Mouse (Mus musculus) lung, postnatal 0 days (tissue): ENCODE results near the gene Traf3. TPM values are rescaled to one million over a fixed set of nuclear protein-coding genes. Genes with fewer than 3 reads are reported as not detected.
A peak's percentile ranks its signal among the peaks of the same experiment; 100 is the strongest.

ENCODE experiments used
- ATAC-seq: fragments of 200-750 bp; cut with Nextera tagmentation; 2 replicates; pipeline ENCODE4 v1.8.0; 2017; ENCODE audit warnings: moderate library complexity
- DNase-seq: peaks from one replicate; pipeline ENCODE4 v3.0.0-alpha.2; 2016; ENCODE audit warnings: low spot score
- H3K27ac ChIP-seq: fragments of 300-500 bp; sonication (generic); 2 replicates; pipeline ENCODE4 v1.5.1; 2014; ENCODE audit warnings: antibody characterized with exemption, mild to moderate bottlenecking, low read length, mixed read lengths
- H3K27me3 ChIP-seq: fragments of 300-500 bp; sonication (generic); replicated peaks from 2 replicates; pipeline ENCODE4 v1.6.1; 2014; ENCODE audit warnings: low read length, mixed read lengths; ENCODE audit not compliant: insufficient read depth
- H3K36me3 ChIP-seq: fragments of 300-500 bp; sonication (generic); 2 replicates; pipeline ENCODE4 v1.6.1; 2014; ENCODE audit warnings: low read length, mixed read lengths; ENCODE audit not compliant: insufficient read depth
- H3K4me1 ChIP-seq: fragments of 300-500 bp; sonication (generic); 2 replicates; pipeline ENCODE4 v1.6.1; 2014; ENCODE audit warnings: antibody characterized with exemption, low read depth, low read length, mixed read lengths; ENCODE audit not compliant: insufficient read depth
- H3K4me2 ChIP-seq: fragments of 300-500 bp; sonication (generic); replicated peaks from 2 replicates; pipeline ENCODE4 v1.6.1; 2014; ENCODE audit warnings: low read depth, mild to moderate bottlenecking, low read length, moderate library complexity, mixed read lengths
- H3K4me3 ChIP-seq: fragments of 300-500 bp; sonication (generic); 2 replicates; pipeline ENCODE4 v1.5.1; 2014; ENCODE audit warnings: low read depth, low read length
- H3K9ac ChIP-seq: fragments of 300-500 bp; sonication (generic); replicated peaks from 2 replicates; pipeline ENCODE4 v1.6.1; 2014; ENCODE audit warnings: low read depth, mild to moderate bottlenecking
- H3K9me3 ChIP-seq: fragments of 300-500 bp; sonication (generic); 2 replicates; pipeline ENCODE4 v1.6.1; 2016; ENCODE audit warnings: low read length, mixed read lengths
- CTCF ChIP-seq: IDR thresholded peaks from 2 replicates; pipeline ENCODE4 v1.5.1; 2016; ENCODE audit warnings: antibody characterized with exemption, mild to moderate bottlenecking
- EP300 ChIP-seq: IDR thresholded peaks from 2 replicates; pipeline ENCODE4 v1.6.1; 2016; ENCODE audit warnings: antibody characterized with exemption, mild to moderate bottlenecking, control low read depth
- WGBS: fragments of 180-500 bp; shearing (Covaris S2); extraction: QIAGEN DNeasy Blood & Tissue Kit; methylation state at CpG from one replicate; pipeline ENCODE4 v1.1.7; 2014; 5-methylcytosine and 5-hydroxymethylcytosine counted together
- polyA plus RNA-seq: library from polyadenylated mRNA; unstranded; fragments of >200 nt; fragmentation: Nextera tagmentation; extraction: Ambion mirVana; gene quantifications from 2 replicates; pipeline ENCODE4 v1.2.1, GENCODE M21; 2015

The Traf3 gene
- polyA plus RNA-seq, 1 experiment from 2014 or later: 3.1 TPM

- ATAC-seq: no peak
- Histone ChIP-seq H3K27ac (no peak overlapping the region), H3K4me2 (no peak overlapping the region), H3K9me3 (no peaks in the 10 kb centered on the region; the same call in 1 of the 2 replicates), H3K9ac (no peak overlapping the region), H3K4me3 (no peak overlapping the region), H3K4me1 (no peaks in the 10 kb centered on the region), H3K27me3 (no peaks in the 10 kb centered on the region), H3K36me3 (no peaks in the 10 kb centered on the region)
- TF ChIP-seq CTCF: no peak
- 66% methylated on average over 6 of the region's 6 CpGs for WGBS
- DNase-seq: no peak
Observed at GRCm38 (mm10) chr12:111125666-111126065, 40.5 kb upstream of the Traf3 start.

DNA sequence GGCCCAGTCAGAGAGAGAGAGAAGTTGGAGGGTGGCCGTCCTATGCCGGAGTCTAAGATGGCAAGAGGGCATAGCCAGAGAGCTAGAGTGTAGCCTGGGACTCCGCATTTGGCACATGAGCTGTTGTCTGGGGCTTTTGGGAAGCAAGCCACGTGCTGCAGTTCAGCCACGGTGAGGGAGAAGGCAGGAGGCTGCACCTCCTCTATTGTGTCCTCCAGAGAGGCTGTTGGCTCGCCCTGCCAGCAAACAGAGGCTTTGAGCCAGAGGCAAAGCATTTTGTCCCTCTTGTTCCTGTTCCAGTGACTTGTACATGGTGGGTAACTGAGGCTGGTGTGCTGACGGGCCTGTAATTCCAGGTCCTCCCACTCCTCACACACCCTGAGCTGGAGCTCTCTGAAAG, 32.0 kb upstream of the Traf3 start:
- Histone ChIP-seq H3K9ac (no peak overlapping the region), H3K27me3 (no peaks in the 10 kb centered on the region), H3K4me1 (no peaks in the 10 kb centered on the region), H3K4me3 (no peak overlapping the region), H3K27ac (no peak overlapping the region), H3K4me2 (no peak overlapping the region), H3K9me3 (no peaks in the 10 kb centered on the region), H3K36me3 (no peaks in the 10 kb centered on the region)
- ATAC-seq (no peak), DNase-seq (no peak)
- TF ChIP-seq EP300: no peak
- TF ChIP-seq CTCF: no peak
- WGBS: 73% methylated on average over 7 of the region's 7 CpGs

GRCm38 (mm10) chr12:111134791-111135733, 31.1 kb upstream of the Traf3 start:
- Histone ChIP-seq H3K9me3 (no peaks in the 10 kb centered on the region), H3K4me1 (no peaks in the 10 kb centered on the region), H3K36me3 (no peaks in the 10 kb centered on the region), H3K4me2 (0 out of 2 replicates have a peak overlapping the region, but pooled peaks have one; percentile 14), H3K27me3 (no peaks in the 10 kb centered on the region), H3K9ac (no peak overlapping the region), H3K27ac (no peak overlapping the region), H3K4me3 (no peak overlapping the region)
- TF ChIP-seq CTCF: no peak
- TF ChIP-seq EP300: no peak
- 42% methylated on average over 19 of the region's 19 CpGs for WGBS
- peak; percentile 70 for ATAC-seq
- peak; percentile 58 for DNase-seq

DNA sequence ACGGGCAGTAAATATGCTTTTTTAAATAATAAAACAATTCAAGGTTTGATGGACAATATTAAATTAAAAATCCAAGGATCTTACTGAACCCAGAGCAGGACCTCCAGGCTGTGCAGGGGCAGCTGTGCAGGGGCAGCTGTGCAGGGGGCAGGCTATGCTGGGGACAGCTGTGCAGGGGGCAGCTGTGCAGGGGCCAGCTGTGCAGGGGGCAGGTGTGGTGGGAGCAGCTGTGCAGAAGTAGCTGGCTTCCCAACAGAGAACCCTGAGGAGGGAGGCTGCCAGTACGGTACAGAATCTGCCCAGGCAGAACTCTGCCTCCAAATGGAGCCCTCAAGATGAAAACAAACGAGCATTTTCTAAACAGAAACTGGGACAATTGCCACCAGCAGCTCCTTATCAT, 30.2 kb upstream of the Traf3 start:
- no peaks in the 10 kb centered on the region for H3K9me3 ChIP-seq
- TF ChIP-seq CTCF: no peak
- TF ChIP-seq EP300: no peak
- no peaks in the 10 kb centered on the region for H3K36me3 ChIP-seq
- 54% methylated on average over 3 of the region's 3 CpGs for WGBS
- no peak overlapping the region for H3K4me2 ChIP-seq
- no peak overlapping the region for H3K4me3 ChIP-seq
- H3K27ac ChIP-seq: no peak overlapping the region
- no peaks in the 10 kb centered on the region for H3K4me1 ChIP-seq
- ATAC-seq: no peak
- no peaks in the 10 kb centered on the region for H3K27me3 ChIP-seq
- H3K9ac ChIP-seq: no peak overlapping the region
- no peak for DNase-seq

- H3K9me3 ChIP-seq: no peaks in the 10 kb centered on the region
- no peak for DNase-seq
- no peak for ATAC-seq
Observed at GRCm38 (mm10) chr12:111137079-111137478, 29.1 kb upstream of the Traf3 start.

GRCm38 (mm10) chr12:111143005-111143508, 23.1 kb upstream of the Traf3 start:
- peaks cover 6% of the 10 kb centered on the region; the same call in 1 of the 2 replicates for H3K4me1 ChIP-seq
- WGBS: 28% methylated on average over 12 of the region's 12 CpGs
- TF ChIP-seq CTCF (peak; percentile 49), EP300 (no peak)
- no peaks in the 10 kb centered on the region for H3K9me3 ChIP-seq
- H3K36me3 ChIP-seq: no peaks in the 10 kb centered on the region
- H3K27me3 ChIP-seq: no peaks in the 10 kb centered on the region
- H3K4me3 ChIP-seq: no peak overlapping the region
- H3K9ac ChIP-seq: no peak overlapping the region
- DNase-seq (peak; percentile 31), ATAC-seq (peak; percentile 21; the same call in 1 of the 2 replicates)
- no peak overlapping the region for H3K27ac ChIP-seq
- peak overlapping the region; percentile 8; the same call in 1 of the 2 replicates for H3K4me2 ChIP-seq

More at GRCm38 (mm10) chr12:111137079-111137478, 29.1 kb upstream of the Traf3 start:
- Histone ChIP-seq H3K36me3 (no peaks in the 10 kb centered on the region), H3K4me3 (no peak overlapping the region), H3K27me3 (no peaks in the 10 kb centered on the region), H3K4me2 (no peak overlapping the region), H3K27ac (no peak overlapping the region), H3K9ac (no peak overlapping the region), H3K4me1 (no peaks in the 10 kb centered on the region)
- WGBS: 57% methylated on average over 2 of the region's 2 CpGs
- peak; percentile 34 for TF ChIP-seq CTCF
- TF ChIP-seq EP300: no peak
